Mouse (Mus musculus): ENCODE data around the gene Ppp4r4.
"Not testable (repeated sequence)": the region's sequence is repeated elsewhere in the genome, so short reads cannot be mapped to it uniquely, and the experiment has no call there.

- not testable (repeated sequence) for TF ChIP-seq TAL1, GATA1 (IDR thresholded peaks at IDR 0.05; ENCODE audit: low read length)
These were observed 46.1 kb downstream of the Ppp4r4 start for GRCm38 (mm10) chr12:103578148-103578547.

All from erythroblast, embryonic 14.5 days (primary cell).